Mouse (Mus musculus): ENCODE measurements at regions not wholly inside any gene's neighbourhood (a gene's known extent, or its start where the extent isn't known, plus 50 kb on each side); places are given as distances from the start of the nearest gene placed in this dataset.

- H3K9ac ChIP-seq (replicated peaks; ENCODE audit: low read length): no peak overlapping the region
- no peaks in the 10 kb centered on the region for H3K27me3 ChIP-seq (ENCODE audit: insufficient read depth, low read length)
- no peak for TF ChIP-seq CTCF (IDR thresholded peaks at IDR 0.05; ENCODE audit: low read depth)
- H3K4me3 ChIP-seq (ENCODE audit: low read length): no peak overlapping the region
- no peaks in the 10 kb centered on the region for H3K9me3 ChIP-seq (ENCODE audit: low read length)
- ATAC-seq (no peak), DNase-seq (ENCODE audit: low spot score) (no peak)
- no peak overlapping the region for H3K27ac ChIP-seq
- no peaks in the 10 kb centered on the region for H3K36me3 ChIP-seq (ENCODE audit: insufficient read depth, low read length)
- 69% methylated on average over 5 of the region's 5 CpGs for WGBS
- no peaks in the 10 kb centered on the region for H3K4me1 ChIP-seq (ENCODE audit: insufficient read depth, low read length)
- no peak overlapping the region for H3K4me2 ChIP-seq (ENCODE audit: low read depth, low read length)
These were observed 410.4 kb upstream of the Prickle1 start for GRCm38 (mm10) chr15:94006082-94006481.

GRCm38 (mm10) chr15:94004911-94005310 lies 409.2 kb upstream of the Prickle1 start:
- no peak for ATAC-seq
- DNase-seq (ENCODE audit: low spot score): no peak
- Histone ChIP-seq H3K9me3 (ENCODE audit: low read length) (no peaks in the 10 kb centered on the region), H3K27ac (no peak overlapping the region), H3K9ac (replicated peaks; ENCODE audit: low read length) (no peak overlapping the region), H3K4me1 (ENCODE audit: insufficient read depth, low read length) (no peaks in the 10 kb centered on the region), H3K4me3 (ENCODE audit: low read length) (no peak overlapping the region), H3K36me3 (ENCODE audit: insufficient read depth, low read length) (no peaks in the 10 kb centered on the region), H3K4me2 (ENCODE audit: low read depth, low read length) (no peak overlapping the region), H3K27me3 (ENCODE audit: insufficient read depth, low read length) (no peaks in the 10 kb centered on the region)
- 31% methylated on average over 4 of the region's 4 CpGs for WGBS
- no peak for TF ChIP-seq CTCF (IDR thresholded peaks at IDR 0.05; ENCODE audit: low read depth)

GRCm38 (mm10) chr15:94003145-94003544 lies 407.5 kb upstream of the Prickle1 start:
- H3K27me3 ChIP-seq (ENCODE audit: insufficient read depth, low read length): no peaks in the 10 kb centered on the region
- H3K9ac ChIP-seq (replicated peaks; ENCODE audit: low read length): no peak overlapping the region
- no peak overlapping the region for H3K4me3 ChIP-seq (ENCODE audit: low read length)
- ATAC-seq (no peak), DNase-seq (ENCODE audit: low spot score) (no peak)
- no peaks in the 10 kb centered on the region for H3K9me3 ChIP-seq (ENCODE audit: low read length)
- H3K4me2 ChIP-seq (ENCODE audit: low read depth, low read length): no peak overlapping the region
- H3K27ac ChIP-seq: no peak overlapping the region
- TF ChIP-seq CTCF (IDR thresholded peaks at IDR 0.05; ENCODE audit: low read depth): no peak
- 79% methylated on average over 7 of the region's 7 CpGs for WGBS
- H3K4me1 ChIP-seq (ENCODE audit: insufficient read depth, low read length): no peaks in the 10 kb centered on the region
- H3K36me3 ChIP-seq (ENCODE audit: insufficient read depth, low read length): no peaks in the 10 kb centered on the region

GRCm38 (mm10) chr15:93994542-93994941 lies 398.9 kb upstream of the Prickle1 start:
- no peak overlapping the region for H3K4me3 ChIP-seq (ENCODE audit: low read length)
- WGBS: 50% methylated on average over 4 of the region's 4 CpGs
- no peak overlapping the region for H3K27ac ChIP-seq
- no peak for TF ChIP-seq CTCF (IDR thresholded peaks at IDR 0.05; ENCODE audit: low read depth)
- ATAC-seq (no peak), DNase-seq (ENCODE audit: low spot score) (no peak)
- H3K36me3 ChIP-seq (ENCODE audit: insufficient read depth, low read length): no peaks in the 10 kb centered on the region
- H3K9me3 ChIP-seq (ENCODE audit: low read length): no peaks in the 10 kb centered on the region
- no peaks in the 10 kb centered on the region for H3K4me1 ChIP-seq (ENCODE audit: insufficient read depth, low read length)
- H3K4me2 ChIP-seq (ENCODE audit: low read depth, low read length): no peak overlapping the region
- no peak overlapping the region for H3K9ac ChIP-seq (replicated peaks; ENCODE audit: low read length)
- no peaks in the 10 kb centered on the region for H3K27me3 ChIP-seq (ENCODE audit: insufficient read depth, low read length)

GRCm38 (mm10) chr15:93990139-93990538 lies 394.4 kb upstream of the Prickle1 start:
- Histone ChIP-seq H3K27me3 (ENCODE audit: insufficient read depth, low read length) (no peaks in the 10 kb centered on the region), H3K27ac (no peak overlapping the region), H3K4me3 (ENCODE audit: low read length) (no peak overlapping the region), H3K9ac (replicated peaks; ENCODE audit: low read length) (no peak overlapping the region), H3K36me3 (ENCODE audit: insufficient read depth, low read length) (no peaks in the 10 kb centered on the region), H3K4me1 (ENCODE audit: insufficient read depth, low read length) (no peaks in the 10 kb centered on the region), H3K4me2 (ENCODE audit: low read depth, low read length) (no peak overlapping the region), H3K9me3 (ENCODE audit: low read length) (no peaks in the 10 kb centered on the region)
- TF ChIP-seq CTCF (IDR thresholded peaks at IDR 0.05; ENCODE audit: low read depth): no peak
- DNase-seq (ENCODE audit: low spot score) (no peak), ATAC-seq (no peak)
- WGBS: 23% methylated on average over 3 of the region's 3 CpGs

- H3K36me3 ChIP-seq (ENCODE audit: insufficient read depth, low read length): no peaks in the 10 kb centered on the region
- ATAC-seq (no peak), DNase-seq (ENCODE audit: low spot score) (no peak)
- H3K4me1 ChIP-seq (ENCODE audit: insufficient read depth, low read length): no peaks in the 10 kb centered on the region
- no peak for TF ChIP-seq CTCF (IDR thresholded peaks at IDR 0.05; ENCODE audit: low read depth)
- no peak overlapping the region for H3K27ac ChIP-seq
- H3K4me2 ChIP-seq (ENCODE audit: low read depth, low read length): no peak overlapping the region
- no peak overlapping the region for H3K9ac ChIP-seq (replicated peaks; ENCODE audit: low read length)
- 77% methylated on average over 5 of the region's 5 CpGs for WGBS
- H3K27me3 ChIP-seq (ENCODE audit: insufficient read depth, low read length): no peaks in the 10 kb centered on the region
- H3K9me3 ChIP-seq (ENCODE audit: low read length): no peaks in the 10 kb centered on the region
- no peak overlapping the region for H3K4me3 ChIP-seq (ENCODE audit: low read length)
These were observed 392.7 kb upstream of the Prickle1 start for GRCm38 (mm10) chr15:93988367-93988766.

- Histone ChIP-seq H3K9me3 (ENCODE audit: low read length) (no peaks in the 10 kb centered on the region), H3K4me3 (ENCODE audit: low read length) (no peak overlapping the region), H3K4me2 (ENCODE audit: low read depth, low read length) (no peak overlapping the region), H3K9ac (replicated peaks; ENCODE audit: low read length) (no peak overlapping the region), H3K27me3 (ENCODE audit: insufficient read depth, low read length) (no peaks in the 10 kb centered on the region), H3K36me3 (ENCODE audit: insufficient read depth, low read length) (no peaks in the 10 kb centered on the region), H3K4me1 (ENCODE audit: insufficient read depth, low read length) (no peaks in the 10 kb centered on the region), H3K27ac (no peak overlapping the region)
- ATAC-seq (no peak), DNase-seq (ENCODE audit: low spot score) (no peak)
- WGBS: 86% methylated on average over 6 of the region's 6 CpGs
- no peak for TF ChIP-seq CTCF (IDR thresholded peaks at IDR 0.05; ENCODE audit: low read depth)
These were observed 391.1 kb upstream of the Prickle1 start for GRCm38 (mm10) chr15:93986631-93987429.
